Mouse (Mus musculus): Measurements from ENCODE around the gene Trim41.
"Not testable (repeated sequence)": the region's sequence is repeated elsewhere in the genome, so short reads cannot be mapped to it uniquely, and the experiment has no call there.

Gene Trim41

GRCm38 (mm10) chr11:48821299-48821698 lies 4.1 kb upstream of the Trim41 start:
- in situ Hi-C loops (cut with MboI; ENCODE audit: low pct_unique_long_range_greater_than_20kb in 1 of 2, low sequenced_read_pairs in 2 of 2, unreplicated experiment in 1 of 2): not testable (repeated sequence)

- in situ Hi-C loops (cut with MboI; ENCODE audit: low pct_unique_long_range_greater_than_20kb in 1 of 2, low sequenced_read_pairs in 2 of 2, unreplicated experiment in 1 of 2): no loop called here
Measured at GRCm38 (mm10) chr11:48820308-48820674, 3.1 kb upstream of the Trim41 start.

GRCm38 (mm10) chr11:48819614-48820307 lies 2.6 kb upstream of the Trim41 start:
- in situ Hi-C loops (cut with MboI; ENCODE audit: low pct_unique_long_range_greater_than_20kb in 1 of 2, low sequenced_read_pairs in 2 of 2, unreplicated experiment in 1 of 2): loop anchor here in 1 of 2 experiments (5.0 kb wide), 1 partner anchor 33 kb away; no protein-coding TSS in a partner anchor

- in situ Hi-C loops (cut with MboI; ENCODE audit: low pct_unique_long_range_greater_than_20kb in 1 of 2, low sequenced_read_pairs in 2 of 2, unreplicated experiment in 1 of 2): loop anchor here in 1 of 2 experiments (5.0 kb wide), 1 partner anchor 34 kb away; no protein-coding TSS in a partner anchor
Measured at GRCm38 (mm10) chr11:48818346-48818745, 1.2 kb upstream of the Trim41 start.

GRCm38 (mm10) chr11:48817794-48818193 lies 641 bp upstream of the Trim41 start:
- in situ Hi-C loops (cut with MboI; ENCODE audit: low pct_unique_long_range_greater_than_20kb in 1 of 2, low sequenced_read_pairs in 2 of 2, unreplicated experiment in 1 of 2): loop anchor here in 1 of 2 experiments (5.0 kb wide), 1 partner anchor 35 kb away; no protein-coding TSS in a partner anchor

- in situ Hi-C loops (cut with MboI; ENCODE audit: low pct_unique_long_range_greater_than_20kb in 1 of 2, low sequenced_read_pairs in 2 of 2, unreplicated experiment in 1 of 2): loop anchor here in 1 of 2 experiments (5.0 kb wide), 1 partner anchor 36 kb away; no protein-coding TSS in a partner anchor
Measured at GRCm38 (mm10) chr11:48816281-48816781, 822 bp downstream of the Trim41 start.

GRCm38 (mm10) chr11:48815851-48816250 lies 1.3 kb downstream of the Trim41 start:
- in situ Hi-C loops (cut with MboI; ENCODE audit: low pct_unique_long_range_greater_than_20kb in 1 of 2, low sequenced_read_pairs in 2 of 2, unreplicated experiment in 1 of 2): loop anchor here in 1 of 2 experiments (5.0 kb wide), 1 partner anchor 36 kb away; no protein-coding TSS in a partner anchor

GRCm38 (mm10) chr11:48813782-48814181 lies 3.4 kb downstream of the Trim41 start:
- in situ Hi-C loops (cut with MboI; ENCODE audit: low pct_unique_long_range_greater_than_20kb in 1 of 2, low sequenced_read_pairs in 2 of 2, unreplicated experiment in 1 of 2): no loop called here

GRCm38 (mm10) chr11:48810142-48810541 lies 7.0 kb downstream of the Trim41 start:
- in situ Hi-C loops (cut with MboI; ENCODE audit: low pct_unique_long_range_greater_than_20kb in 1 of 2, low sequenced_read_pairs in 2 of 2, unreplicated experiment in 1 of 2): no loop called here

GRCm38 (mm10) chr11:48809434-48809830 lies 7.7 kb downstream of the Trim41 start:
- in situ Hi-C loops (cut with MboI; ENCODE audit: low pct_unique_long_range_greater_than_20kb in 1 of 2, low sequenced_read_pairs in 2 of 2, unreplicated experiment in 1 of 2): no loop called here

- in situ Hi-C loops (cut with MboI; ENCODE audit: low pct_unique_long_range_greater_than_20kb in 1 of 2, low sequenced_read_pairs in 2 of 2, unreplicated experiment in 1 of 2): no loop called here
Measured at GRCm38 (mm10) chr11:48808737-48809433, 8.3 kb downstream of the Trim41 start.

- in situ Hi-C loops (cut with MboI; ENCODE audit: low pct_unique_long_range_greater_than_20kb in 1 of 2, low sequenced_read_pairs in 2 of 2, unreplicated experiment in 1 of 2): no loop called here
Measured at GRCm38 (mm10) chr11:48808304-48808646, 8.9 kb downstream of the Trim41 start.

GRCm38 (mm10) chr11:48807563-48808303 lies 9.4 kb downstream of the Trim41 start:
- in situ Hi-C loops (cut with MboI; ENCODE audit: low pct_unique_long_range_greater_than_20kb in 1 of 2, low sequenced_read_pairs in 2 of 2, unreplicated experiment in 1 of 2): no loop called here

GRCm38 (mm10) chr11:48806856-48807562 lies 10.1 kb downstream of the Trim41 start:
- in situ Hi-C loops (cut with MboI; ENCODE audit: low pct_unique_long_range_greater_than_20kb in 1 of 2, low sequenced_read_pairs in 2 of 2, unreplicated experiment in 1 of 2): no loop called here

GRCm38 (mm10) chr11:48804922-48805321 lies 12.2 kb downstream of the Trim41 start:
- in situ Hi-C loops (cut with MboI; ENCODE audit: low pct_unique_long_range_greater_than_20kb in 1 of 2, low sequenced_read_pairs in 2 of 2, unreplicated experiment in 1 of 2): no loop called here

GRCm38 (mm10) chr11:48803988-48804387 lies 13.2 kb downstream of the Trim41 start:
- in situ Hi-C loops (cut with MboI; ENCODE audit: low pct_unique_long_range_greater_than_20kb in 1 of 2, low sequenced_read_pairs in 2 of 2, unreplicated experiment in 1 of 2): no loop called here

- in situ Hi-C loops (cut with MboI; ENCODE audit: low pct_unique_long_range_greater_than_20kb in 1 of 2, low sequenced_read_pairs in 2 of 2, unreplicated experiment in 1 of 2): no loop called here
Measured at GRCm38 (mm10) chr11:48801831-48802772, 15.1 kb downstream of the Trim41 start.
